Mouse (Mus musculus) ES-Bruce4 (cell line): ENCODE data around the gene Rims4.

Source experiments
- CTCF ChIP-seq: IDR thresholded peaks from one replicate; pipeline ENCODE4 v1.8.1; 2011; ENCODE audit warnings: low read depth, low read length
- EP300 ChIP-seq: IDR thresholded peaks from 2 replicates; pipeline ENCODE4 v1.6.1; 2011; ENCODE audit warnings: low read depth, low read length; ENCODE audit not compliant: insufficient read depth
- POLR2A ChIP-seq: IDR thresholded peaks from one replicate; pipeline ENCODE4 v1.8.1; 2011; ENCODE audit warnings: low read length; ENCODE audit not compliant: insufficient read depth

DNA sequence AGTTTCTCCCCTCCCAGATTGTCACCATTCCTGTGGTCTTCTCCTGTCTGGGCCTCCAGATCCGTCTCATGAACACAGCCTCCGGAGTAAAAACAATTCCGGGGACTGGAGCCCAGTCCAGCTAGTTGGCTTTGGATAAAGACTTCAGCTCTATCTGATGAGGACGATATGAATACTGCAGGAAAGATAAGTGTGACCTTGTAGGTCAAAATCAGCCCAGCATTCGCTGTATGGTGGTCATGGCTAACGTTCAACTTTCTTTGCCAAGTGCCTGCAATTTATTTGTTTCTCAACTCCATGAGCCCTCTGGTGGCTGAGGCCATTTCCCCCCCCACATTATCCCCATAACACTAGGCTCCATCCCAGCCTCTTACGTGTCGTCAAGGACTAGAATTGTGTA, 26.0 kb upstream of the Rims4 start:
- TF ChIP-seq CTCF (no peak), EP300 (no peak), POLR2A (no peak)
